Mouse (Mus musculus) liver, embryonic 14.5 days (tissue): ENCODE results near the gene Haus3.

Experiments
- CTCF ChIP-seq: IDR thresholded peaks from 2 replicates; pipeline ENCODE4 v1.5.1; 2016; ENCODE audit warnings: antibody characterized with exemption, low read depth, control low read depth
- EP300 ChIP-seq: IDR thresholded peaks from 2 replicates; pipeline ENCODE4 v1.6.1; 2016; ENCODE audit warnings: antibody characterized with exemption, low read depth

DNA sequence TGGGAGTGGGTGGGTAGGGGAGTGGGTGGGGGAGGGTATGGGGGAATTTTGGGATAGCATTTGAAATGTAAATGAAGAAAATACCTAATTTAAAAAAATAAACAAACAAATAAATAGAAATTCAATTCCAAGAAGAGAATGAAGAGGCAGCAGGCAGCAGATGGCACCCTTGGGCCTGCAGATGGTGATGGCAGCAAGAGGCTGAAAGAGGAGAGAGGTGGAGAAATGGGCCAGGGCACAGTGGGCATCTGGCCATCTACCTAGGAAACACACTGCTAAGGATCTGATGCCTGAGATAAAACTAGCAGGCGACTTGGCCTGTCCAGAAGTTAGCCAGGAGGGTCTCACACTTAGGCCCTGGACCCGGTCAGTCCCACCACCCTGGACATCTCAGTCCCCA, 35.6 kb upstream of the Haus3 start:
- no peak for TF ChIP-seq CTCF
- no peak for TF ChIP-seq EP300
